Mouse (Mus musculus) left cerebral cortex, postnatal 36 days (tissue): ENCODE measurements around the gene Cntn5. TPM values are rescaled to one million over a fixed set of nuclear protein-coding genes. Genes with fewer than 3 reads are reported as not detected.
A peak's percentile ranks its signal among the peaks of the same experiment; 100 is the strongest.

Source experiments
- DNase-seq, 2 experiments: peaks; one replicate each; pipeline ENCODE4 v3.0.0; 2021 to 2022; ENCODE audit warnings: low spot score in 2 of 2, mixed read lengths in 1 of 2
- intact Hi-C: fragments of 180-260 bp; cut with DNase I; formaldehyde crosslinking; loops from one replicate; pipeline ENCODE4 v1.15.1; 2025
- total RNA-seq, 2 experiments: library from RNA; stranded (reverse); gene quantifications; 2 replicates each; pipeline ENCODE4 v1.2.3; 2021

Cntn5 gene
- total RNA-seq, 2 experiments from 2014 or later = 19.1 to 25.3 TPM

- intact Hi-C loops = loop anchor here (10.0 kb wide), 1 partner anchor 580 kb away; the partner anchor contains the start of gene Cntn5
- DNase-seq = peak; percentile 20 to 25
Observed at GRCm38 (mm10) chr9:10324697-10325368, 579.7 kb downstream of the Cntn5 start.

- peak; percentile 14 to 18 for DNase-seq
- intact Hi-C loops = no loop called here
Observed at GRCm38 (mm10) chr9:10269342-10269741, 635.2 kb downstream of the Cntn5 start.

GRCm38 (mm10) chr9:10268836-10269235 is 635.7 kb downstream of the Cntn5 start:
- DNase-seq = no peak
- intact Hi-C loops = no loop called here

- no peak for DNase-seq
Observed at GRCm38 (mm10) chr9:10265616-10266015, 639.0 kb downstream of the Cntn5 start.

GRCm38 (mm10) chr9:10233364-10233763 is 671.2 kb downstream of the Cntn5 start:
- no peak for DNase-seq
- intact Hi-C loops = no loop called here

More at GRCm38 (mm10) chr9:10265616-10266015, 639.0 kb downstream of the Cntn5 start:
- intact Hi-C loops = no loop called here

GRCm38 (mm10) chr9:10232066-10232465 is 672.5 kb downstream of the Cntn5 start:
- intact Hi-C loops = no loop called here

GRCm38 (mm10) chr9:10230973-10231372 is 673.6 kb downstream of the Cntn5 start:
- intact Hi-C loops = no loop called here
- DNase-seq = no peak

More at GRCm38 (mm10) chr9:10232066-10232465, 672.5 kb downstream of the Cntn5 start:
- DNase-seq = no peak

- DNase-seq = no peak
- intact Hi-C loops = no loop called here
Observed at GRCm38 (mm10) chr9:10229716-10230115, 674.9 kb downstream of the Cntn5 start.

- intact Hi-C loops = no loop called here
- no peak for DNase-seq
Observed at GRCm38 (mm10) chr9:10226013-10226412, 678.6 kb downstream of the Cntn5 start.

- intact Hi-C loops = no loop called here
- DNase-seq = no peak
Observed at GRCm38 (mm10) chr9:10186063-10186462, 718.5 kb downstream of the Cntn5 start.

GRCm38 (mm10) chr9:10170526-10170925 is 734.0 kb downstream of the Cntn5 start:
- intact Hi-C loops = no loop called here
- no peak for DNase-seq

GRCm38 (mm10) chr9:10121350-10122057 is 783.1 kb downstream of the Cntn5 start:
- no peak for DNase-seq
- intact Hi-C loops = no loop called here

- intact Hi-C loops = no loop called here
- DNase-seq = no peak
Observed at GRCm38 (mm10) chr9:10116581-10116980, 788.0 kb downstream of the Cntn5 start.

- DNase-seq = no peak
- intact Hi-C loops = no loop called here
Observed at GRCm38 (mm10) chr9:10109156-10109555, 795.4 kb downstream of the Cntn5 start.

GRCm38 (mm10) chr9:10107861-10108260 is 796.7 kb downstream of the Cntn5 start:
- no peak for DNase-seq
- intact Hi-C loops = no loop called here

- intact Hi-C loops = no loop called here
- DNase-seq = no peak
Observed at GRCm38 (mm10) chr9:10101812-10102440, 802.6 kb downstream of the Cntn5 start.

- DNase-seq = no peak
- intact Hi-C loops = no loop called here
Observed at GRCm38 (mm10) chr9:10076282-10076681, 828.3 kb downstream of the Cntn5 start.

GRCm38 (mm10) chr9:10073401-10073800 is 831.2 kb downstream of the Cntn5 start:
- intact Hi-C loops = no loop called here
- no peak for DNase-seq

GRCm38 (mm10) chr9:10072860-10073259 is 831.7 kb downstream of the Cntn5 start:
- no peak for DNase-seq
- intact Hi-C loops = no loop called here

- intact Hi-C loops = no loop called here
Observed at GRCm38 (mm10) chr9:10071271-10071670, 833.3 kb downstream of the Cntn5 start.

More at GRCm38 (mm10) chr9:10071271-10071670, 833.3 kb downstream of the Cntn5 start:
- no peak for DNase-seq
